Mouse (Mus musculus): Measurements from ENCODE around the gene Rrp9.
A peak's percentile ranks its signal among the peaks of the same experiment; 100 is the strongest.

Gene Rrp9

DNA sequence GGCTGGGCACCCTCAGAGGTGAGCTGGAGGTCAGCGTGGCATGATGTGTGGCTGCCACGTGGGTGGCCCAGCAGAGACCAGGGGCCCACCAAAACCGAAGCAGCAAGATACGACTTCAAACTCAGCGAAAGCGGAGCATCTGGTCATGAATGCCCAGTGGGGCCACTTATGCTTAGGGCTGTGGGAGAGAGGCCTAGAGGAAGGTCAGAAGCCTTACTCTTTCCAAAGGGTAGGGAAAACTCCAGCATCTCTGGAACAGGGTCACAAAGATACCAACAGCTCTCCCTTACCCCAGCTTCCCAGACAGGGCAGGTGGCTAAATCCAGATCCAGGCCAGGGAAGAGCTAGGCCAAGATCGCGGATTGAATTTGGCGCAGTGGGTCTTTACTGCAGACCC, 18.6 kb upstream of the Rrp9 start:
- DNase-seq, result no peak

DNA sequence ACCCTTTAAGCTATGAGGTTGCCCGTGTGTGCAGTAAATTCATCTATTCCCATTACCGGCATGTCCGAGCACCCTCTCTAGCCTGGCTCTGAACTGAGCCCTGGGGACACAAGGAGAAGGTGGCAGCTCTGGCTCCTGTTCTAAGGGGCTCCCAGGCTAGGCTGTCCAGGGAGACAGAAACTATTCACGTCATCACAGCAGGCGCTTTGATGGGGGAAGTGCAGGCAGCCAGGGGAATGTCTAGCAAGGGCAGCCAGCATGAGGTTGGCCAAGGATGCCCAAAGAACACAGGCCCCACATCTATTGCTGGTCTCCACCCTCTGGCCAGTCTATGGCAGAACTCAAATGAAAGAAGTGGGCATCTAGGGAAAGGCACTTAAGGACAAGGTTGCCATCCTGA, 17.8 kb upstream of the Rrp9 start:
- DNase-seq, result no peak

DNA sequence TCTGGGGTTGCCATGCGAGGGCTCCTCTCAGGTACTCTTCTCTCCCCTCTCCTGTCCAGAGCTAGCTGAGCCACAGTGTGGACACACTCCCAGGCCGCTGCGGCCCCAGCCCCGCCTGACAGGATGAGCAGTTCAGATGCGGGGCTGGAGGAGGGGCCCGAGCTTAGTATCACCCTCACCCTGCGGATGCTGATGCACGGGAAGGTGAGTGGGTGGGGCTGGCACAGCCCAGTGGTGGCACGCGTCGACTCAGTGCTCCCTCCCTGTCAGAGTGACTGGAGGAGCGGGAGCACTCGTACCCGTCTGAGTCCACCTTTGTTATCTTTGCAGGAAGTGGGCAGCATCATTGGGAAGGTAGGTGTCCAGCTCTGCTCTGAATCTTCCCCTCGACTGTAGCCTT, 15.8 kb upstream of the Rrp9 start:
- no peak for DNase-seq

DNA sequence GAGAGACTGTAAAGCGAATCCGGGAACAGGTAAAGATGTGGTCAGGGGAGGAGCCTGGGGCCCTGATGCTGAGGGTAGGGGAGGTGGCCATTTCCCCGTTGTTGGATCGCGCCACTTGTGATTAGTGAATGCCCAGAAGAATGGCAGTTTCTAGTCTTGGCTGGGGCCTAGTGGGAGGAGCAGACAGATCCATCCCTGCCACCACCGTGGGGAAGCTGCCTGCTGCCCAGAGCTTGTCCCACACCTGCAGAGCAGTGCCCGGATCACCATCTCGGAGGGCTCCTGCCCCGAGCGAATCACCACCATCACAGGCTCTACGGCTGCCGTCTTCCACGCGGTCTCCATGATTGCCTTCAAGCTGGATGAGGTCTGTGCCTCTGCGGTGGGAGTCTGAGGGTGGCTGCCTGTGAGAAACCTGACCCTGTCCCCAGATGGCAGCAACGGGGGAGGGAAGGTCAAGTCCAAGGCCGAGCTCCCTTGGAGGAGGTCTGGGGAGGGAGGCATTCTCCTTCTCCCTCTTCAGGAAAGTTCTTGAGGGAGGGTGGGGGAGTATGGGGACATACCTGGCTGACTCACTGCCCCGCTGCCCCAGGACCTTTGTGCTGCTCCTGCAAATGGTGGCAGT, 15.2 kb upstream of the Rrp9 start:
- no peak for DNase-seq

DNA sequence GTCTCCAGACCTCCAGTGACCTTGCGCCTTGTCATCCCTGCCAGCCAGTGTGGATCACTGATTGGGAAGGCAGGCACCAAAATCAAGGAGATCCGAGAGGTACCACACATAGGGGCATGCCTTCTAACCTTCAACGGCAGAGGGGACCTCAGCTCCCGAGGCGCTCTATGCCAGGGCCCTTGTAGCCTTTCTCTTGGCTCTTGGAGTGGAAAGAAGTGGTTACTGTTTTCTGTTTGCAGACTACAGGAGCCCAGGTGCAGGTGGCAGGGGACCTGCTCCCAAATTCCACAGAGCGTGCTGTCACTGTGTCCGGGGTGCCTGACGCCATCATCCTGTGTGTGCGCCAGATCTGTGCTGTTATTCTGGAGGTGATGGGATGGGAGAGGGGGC, 14.7 kb upstream of the Rrp9 start:
- DNase-seq, result no peak

DNA sequence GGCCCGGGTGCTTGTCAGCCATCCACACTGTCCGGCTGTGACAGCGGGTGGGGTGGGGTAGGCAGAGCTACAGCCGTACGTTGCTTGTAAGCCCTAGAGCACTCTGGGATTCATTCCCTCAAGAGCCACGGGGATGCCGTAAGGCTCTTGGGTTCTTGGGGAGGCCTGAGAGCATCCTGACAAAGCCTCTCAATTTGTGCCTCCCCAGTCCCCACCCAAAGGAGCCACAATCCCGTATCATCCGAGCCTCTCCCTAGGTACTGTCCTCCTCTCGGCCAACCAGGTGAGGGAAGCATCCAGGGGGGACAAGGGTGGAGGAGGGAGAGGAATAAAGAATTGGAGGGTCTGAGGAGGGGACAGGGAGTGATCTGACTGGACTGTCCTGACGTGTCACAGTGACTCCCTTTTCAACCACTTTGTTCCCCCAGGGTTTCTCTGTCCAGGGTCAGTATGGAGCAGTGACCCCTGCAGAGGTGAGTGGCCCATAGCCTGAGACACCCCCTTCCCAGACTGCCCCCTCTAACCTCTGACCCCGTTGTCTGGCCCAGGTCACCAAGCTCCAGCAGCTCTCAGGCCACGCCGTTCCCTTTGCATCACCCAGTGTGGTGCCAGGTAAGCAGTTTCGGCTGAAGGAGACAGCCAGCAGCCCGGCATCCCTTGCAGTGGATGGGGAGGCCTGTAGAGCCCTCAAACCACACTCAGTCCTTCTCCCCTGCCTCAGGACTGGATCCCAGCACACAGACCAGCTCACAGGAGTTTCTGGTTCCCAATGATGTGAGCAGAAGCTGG, 13.9 kb upstream of the Rrp9 start:
- no peak for DNase-seq

DNA sequence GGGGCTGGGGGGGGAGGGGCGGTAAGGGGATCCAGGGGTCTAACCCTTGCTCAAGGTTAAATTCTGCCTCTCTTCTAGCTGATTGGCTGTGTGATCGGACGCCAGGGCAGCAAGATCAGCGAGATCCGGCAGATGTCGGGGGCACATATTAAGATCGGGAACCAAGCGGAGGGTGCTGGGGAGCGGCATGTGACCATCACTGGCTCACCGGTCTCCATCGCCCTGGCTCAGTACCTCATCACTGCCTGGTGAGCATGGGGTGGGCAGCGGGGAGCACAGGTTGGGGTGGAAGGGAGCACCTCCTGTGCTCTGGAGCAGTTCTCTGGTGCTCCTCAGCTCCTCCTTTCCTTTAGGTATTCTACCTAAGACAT, 13.3 kb upstream of the Rrp9 start:
- DNase-seq, result no peak

DNA sequence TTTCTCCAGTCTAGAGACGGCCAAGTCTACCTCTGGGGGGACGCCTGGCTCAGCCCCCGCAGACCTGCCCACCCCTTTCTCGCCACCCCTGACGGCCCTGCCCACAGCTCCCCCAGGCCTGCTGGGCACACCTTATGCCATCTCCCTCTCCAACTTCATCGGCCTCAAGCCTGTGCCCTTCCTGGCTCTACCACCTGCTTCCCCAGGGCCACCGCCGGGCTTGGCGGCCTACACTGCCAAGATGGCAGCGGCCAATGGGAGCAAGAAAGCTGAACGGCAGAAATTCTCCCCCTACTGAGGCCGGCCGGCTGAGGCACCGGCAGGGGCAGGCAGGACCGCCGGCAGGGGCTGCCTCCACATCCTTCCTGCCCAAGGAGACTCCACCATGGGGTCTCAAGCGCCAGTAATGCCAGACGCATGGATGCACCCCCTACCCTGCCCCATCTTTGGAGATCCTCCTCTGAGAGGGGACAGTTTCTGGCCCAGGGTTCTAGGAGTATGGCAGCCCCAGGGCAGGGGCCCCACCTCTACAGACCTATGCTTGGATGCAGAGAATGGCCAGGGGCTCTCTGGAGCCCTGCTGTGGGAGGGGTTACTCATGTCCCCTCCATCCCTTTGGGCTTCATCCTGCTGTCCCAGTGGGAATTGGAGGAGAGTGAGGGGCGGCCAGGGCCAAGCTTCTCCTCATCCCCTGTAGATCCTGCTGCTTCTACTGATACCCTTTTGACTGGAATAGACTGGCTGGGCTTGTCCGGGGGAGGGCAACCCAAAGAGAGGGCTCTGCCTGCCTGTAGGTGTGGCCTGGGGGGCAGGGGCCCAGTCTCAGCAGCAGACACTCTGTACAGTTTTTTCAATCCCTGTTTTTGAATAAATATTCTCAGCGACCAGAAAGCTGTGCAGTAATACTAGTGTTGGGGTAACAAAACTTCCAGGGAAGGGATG, 12.4 kb upstream of the Rrp9 start:
- no peak for DNase-seq

DNA sequence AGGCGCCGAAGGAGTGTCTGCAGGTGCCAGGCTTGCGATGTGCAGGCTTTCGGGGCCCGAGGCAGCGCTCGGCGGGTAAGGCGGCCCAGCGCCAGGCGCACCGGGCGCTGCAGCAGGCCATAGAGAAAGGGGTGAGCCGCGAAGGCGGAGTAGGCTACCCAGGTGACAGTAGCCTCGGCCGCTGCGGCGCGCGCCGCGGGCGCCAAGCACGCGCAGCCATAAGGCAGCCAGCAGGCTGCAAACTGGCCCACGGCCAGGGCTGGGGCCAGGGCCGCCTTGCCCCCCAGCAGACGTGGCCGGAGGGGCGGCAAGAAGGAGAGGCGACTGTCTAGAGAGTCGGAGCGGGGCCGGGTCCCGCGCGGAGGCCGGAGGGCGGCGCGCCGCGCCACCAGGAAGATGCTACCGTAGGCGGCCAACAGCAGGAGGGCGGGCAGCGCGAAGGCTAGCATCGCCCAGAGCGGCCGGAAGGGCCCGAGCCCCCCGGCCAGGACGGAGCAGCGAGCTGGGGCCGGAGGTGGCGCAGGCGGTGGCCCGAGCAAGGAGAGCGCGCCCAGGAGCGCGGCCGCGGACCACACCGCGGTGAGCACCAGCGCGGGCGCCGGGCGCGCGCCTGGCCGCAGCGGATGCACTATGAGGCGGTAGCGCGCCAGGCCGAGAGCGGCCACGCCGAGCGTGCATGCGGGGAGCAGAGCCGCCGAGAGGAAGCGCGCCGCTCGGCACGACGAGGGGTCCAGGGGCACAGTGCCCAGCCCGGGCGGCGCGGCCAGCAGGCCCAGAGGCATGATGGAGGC, 10.8 kb upstream of the Rrp9 start:
- no peak for DNase-seq

DNA sequence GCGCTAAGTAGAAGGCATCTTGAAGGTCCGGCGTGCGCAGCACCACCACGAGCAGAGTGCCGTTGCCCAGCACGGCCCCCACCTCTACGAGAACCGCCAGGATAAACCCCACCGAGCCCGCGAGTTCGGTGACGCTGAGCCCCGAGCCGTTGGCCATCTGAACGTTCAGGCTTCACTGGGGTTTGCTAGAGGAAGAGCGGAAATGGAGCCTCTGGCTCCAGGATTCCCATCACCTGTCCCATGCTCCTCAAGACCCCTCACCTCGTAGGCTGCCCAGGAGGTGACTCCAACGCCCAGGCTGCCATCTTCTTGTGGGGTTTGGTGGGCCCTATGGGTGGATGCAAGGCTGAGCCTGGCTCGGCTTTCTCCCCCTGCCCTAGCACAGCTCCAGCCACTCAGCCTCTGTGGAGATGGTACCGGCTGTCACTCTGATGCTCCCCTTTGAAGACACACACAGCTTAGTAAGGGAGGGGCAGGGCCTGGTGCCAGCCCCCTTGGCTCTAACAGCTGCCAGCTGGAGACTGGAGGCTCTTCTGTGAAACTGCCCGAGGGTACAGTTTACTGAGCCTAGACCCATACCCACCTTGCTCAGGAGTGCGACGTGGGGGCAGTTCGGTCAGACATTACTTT, 10.1 kb upstream of the Rrp9 start, which contains the start of gene Gpr62:
TSS of gene Gpr62 (minus strand) at position 368 of the 630 bp plus-strand sequence.
- no peak for DNase-seq

DNA sequence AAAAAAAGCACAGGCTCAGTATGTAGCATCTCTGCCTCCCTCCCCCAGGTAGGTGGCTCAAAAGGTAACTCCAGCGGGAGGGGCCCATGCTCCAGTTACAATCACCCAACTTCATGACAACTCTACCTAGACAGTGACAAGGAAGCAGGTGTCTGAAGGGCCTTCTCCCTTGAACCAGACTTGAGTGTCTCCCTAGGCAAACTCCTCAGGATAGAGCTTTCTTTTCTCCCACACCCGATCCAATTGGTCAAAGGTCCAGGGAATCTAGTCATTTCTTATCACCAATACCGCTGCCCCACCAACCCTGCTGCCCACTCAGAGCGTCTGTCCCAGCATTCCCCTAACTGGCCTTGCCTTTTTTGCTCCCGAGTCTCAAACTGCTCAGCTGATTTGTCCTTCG, 9.0 kb upstream of the Rrp9 start:
- no peak for DNase-seq

DNA sequence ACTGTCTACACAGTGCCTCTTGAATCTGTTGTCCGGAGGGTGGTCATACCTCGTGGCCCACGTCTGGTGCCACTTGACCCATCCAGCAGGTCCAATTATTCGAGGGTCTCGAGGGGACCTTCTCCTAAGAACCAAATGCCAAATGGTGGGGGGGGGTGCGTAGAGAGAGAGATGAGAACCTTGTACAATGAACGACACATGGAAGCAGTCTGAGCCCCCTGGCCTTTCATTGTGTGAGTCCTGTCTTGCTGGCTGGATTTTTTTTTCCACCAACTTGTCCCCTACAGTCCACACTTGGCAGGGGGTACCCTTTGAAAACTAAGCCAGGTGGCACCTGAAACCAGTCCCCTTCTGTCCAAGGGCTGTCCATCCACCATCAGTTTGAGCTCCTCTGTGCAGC, 8.0 kb upstream of the Rrp9 start:
- DNase-seq, result no peak

DNA sequence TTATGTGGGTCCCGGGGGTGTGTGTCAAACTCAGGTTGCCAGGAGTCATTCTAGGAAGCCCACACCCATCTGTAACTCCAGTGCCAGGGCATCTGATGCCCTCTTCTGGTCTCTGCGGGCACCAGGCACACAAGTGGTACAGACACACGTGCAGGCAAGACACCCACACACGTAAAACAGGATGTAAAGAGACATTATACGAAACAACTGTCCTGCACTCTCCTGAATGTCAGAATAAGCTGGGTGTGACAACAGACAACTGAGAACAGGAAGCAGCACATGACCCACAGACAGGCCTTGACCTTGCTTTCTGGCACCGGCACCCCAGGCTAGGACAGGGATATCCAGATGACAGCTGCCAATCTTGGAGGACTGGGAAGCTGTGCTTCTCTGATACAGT, 6.4 kb upstream of the Rrp9 start:
- DNase-seq, result no peak

DNA sequence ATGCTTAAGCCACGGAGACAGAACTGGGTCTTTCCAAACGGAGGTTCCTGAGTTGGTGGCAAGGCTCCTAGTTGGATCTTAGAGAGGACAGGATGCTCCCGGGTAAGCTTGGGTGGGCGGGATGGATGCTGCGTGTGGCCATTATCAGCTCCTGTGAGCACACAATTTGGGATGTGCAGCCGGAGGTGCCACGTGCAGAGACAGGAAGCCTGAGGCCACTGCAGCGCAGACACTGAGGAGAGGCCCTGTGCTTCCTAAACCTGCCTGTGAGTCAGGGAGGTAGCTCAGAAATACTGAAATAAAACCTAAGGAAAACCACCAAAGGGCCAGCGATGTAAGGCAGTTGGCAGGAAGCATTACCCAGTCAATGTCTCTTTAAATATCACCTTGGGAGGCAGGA, 6.0 kb upstream of the Rrp9 start:
- DNase-seq, result no peak

DNA sequence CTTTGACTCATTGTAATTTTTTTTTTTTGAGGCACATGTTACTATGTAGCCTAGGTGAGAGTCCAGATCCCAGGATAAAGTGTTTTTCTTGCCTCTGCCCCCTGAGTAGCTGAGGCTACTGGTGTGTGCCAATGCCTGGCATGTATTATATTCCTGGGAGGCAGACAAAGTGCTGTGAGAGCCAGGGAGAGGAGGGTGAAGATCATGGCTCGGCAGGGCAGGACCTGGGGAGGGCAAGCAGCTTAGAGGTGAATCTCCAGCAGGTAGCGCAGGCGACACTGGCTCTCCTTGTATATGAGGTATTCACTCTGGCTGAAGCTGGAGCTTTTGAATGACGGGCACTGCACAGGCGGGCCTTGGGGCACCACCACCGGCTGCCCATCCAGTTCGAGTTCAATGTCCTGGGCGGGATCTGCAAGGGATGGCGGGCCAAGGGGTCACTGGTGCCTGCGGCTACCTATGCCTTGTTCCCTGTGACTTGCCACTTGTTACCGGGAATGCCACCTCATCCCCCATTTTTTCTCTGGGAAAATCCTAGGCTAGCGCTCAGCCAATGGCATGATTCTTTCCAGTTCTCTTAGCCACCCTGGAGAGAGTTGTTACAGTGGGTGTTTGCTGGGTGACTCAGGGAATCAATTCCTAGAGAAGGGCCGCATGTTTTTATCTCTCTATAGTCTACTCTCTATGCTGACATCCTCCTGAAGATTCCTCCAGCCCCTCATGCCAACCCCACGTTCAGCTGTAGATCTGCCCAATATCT, 4.6 kb upstream of the Rrp9 start:
- DNase-seq, result no peak

DNA sequence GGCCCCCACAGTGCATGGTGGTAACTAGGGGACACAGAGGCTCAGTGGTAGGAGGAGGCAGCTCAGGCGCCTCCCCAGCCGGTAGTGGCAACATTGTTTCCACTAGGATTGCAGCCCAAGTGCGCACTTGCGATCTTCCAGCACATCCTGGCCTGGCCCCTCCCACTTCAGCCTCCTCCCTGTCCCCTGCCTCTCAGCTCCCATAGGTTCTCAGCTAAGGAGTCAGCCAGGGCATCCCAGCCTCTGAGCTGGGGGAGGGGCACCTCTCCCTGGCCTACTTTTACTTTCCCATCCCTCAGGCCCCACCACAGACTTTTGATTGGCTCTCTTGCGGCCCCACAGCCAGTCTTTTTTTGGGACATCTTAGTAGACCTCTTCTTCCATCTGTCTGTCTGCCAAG, 3.9 kb upstream of the Rrp9 start:
- peak; percentile 69 to 79 for DNase-seq

DNA sequence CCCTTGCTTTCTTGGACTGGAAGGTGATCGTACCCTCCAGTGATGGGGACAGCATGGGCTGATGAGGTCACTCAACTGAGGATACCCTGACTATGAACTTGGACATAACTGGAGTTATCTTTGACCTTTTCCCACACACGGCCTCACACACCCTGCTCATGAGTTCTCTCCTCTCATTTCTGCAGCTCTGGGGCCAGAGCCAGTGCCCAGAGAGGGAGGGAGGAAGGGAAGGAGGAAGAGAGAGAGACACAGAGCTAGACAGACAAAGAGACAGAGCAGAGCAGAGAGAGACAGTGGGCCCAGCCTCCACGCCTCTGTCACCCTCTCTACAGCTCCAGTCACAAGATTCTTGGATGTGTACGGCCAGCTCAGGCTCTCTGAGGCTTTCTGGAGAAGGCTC, 3.4 kb upstream of the Rrp9 start:
- no peak for DNase-seq

DNA sequence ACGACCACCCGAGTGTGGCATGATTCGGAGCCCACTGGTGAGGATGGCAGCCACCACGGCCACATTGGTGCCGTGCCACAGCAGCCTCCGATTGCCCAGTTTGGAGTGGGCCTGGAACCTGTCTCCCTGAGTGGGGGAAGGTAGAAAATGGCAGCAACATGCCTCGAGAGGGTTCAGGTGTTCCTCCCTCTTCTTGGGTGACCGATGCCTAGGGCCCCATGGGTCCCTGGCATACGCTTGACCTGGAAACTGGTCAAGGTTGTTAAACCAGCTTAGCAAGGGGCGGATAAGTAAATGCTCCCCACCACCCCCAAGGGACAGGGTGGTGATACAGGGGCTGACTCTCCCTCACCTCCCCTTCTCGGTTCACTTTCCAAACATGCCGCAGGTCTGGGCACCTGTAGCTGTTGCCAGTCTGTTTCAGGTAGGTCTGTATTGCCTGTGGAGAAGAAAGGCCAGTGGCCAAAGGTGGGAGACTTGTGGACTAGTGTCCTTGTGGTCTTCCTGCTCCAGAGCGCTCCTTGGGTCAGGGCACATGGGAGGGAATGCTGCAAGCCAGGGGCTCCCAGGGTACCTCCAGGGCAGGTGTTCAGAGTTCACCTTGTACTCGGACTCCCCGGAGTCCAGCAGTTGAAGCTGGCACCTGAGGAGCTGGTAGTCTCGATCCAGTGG, 2.5 kb upstream of the Rrp9 start:
- DNase-seq, result no peak

DNA sequence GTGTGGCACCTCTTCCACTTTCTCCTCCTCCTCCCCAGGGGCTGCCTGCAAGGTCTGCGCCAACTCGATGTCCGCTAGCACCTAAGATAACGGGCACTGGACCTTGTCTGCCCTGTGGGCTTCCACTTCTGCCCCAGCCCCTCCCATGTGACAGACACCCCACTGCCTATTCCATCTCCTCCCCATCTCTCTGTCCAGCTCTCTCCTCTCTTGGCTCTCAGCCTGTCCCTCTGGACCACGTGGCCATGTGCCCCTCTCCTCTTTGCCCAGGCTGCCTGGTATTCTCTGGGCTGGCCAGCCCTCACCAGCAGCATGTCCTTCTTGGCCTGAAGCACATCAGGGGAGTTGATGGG, 2.0 kb upstream of the Rrp9 start:
- DNase-seq, result no peak

DNA sequence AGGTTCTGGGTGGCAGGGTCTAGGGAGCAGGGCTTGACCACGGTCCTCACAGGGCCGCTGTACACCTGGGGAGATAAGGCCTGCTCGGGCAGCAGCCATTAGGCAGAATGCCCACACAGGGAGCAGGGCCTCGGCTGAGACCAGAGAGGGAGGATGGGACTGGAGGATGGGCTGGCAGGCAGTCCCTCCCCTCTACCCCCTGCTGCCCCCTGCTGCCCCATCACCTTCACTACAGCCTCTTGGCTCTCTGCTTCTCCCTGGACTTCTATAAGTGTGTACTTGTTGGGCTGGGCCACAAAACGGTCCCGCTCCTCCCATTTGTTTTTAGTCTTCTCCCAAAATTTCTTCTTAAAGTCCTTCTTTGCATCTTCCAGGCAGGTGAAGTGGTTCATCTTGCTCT, 1.3 kb upstream of the Rrp9 start:
- DNase-seq, result peak; percentile 76 to 81

DNA sequence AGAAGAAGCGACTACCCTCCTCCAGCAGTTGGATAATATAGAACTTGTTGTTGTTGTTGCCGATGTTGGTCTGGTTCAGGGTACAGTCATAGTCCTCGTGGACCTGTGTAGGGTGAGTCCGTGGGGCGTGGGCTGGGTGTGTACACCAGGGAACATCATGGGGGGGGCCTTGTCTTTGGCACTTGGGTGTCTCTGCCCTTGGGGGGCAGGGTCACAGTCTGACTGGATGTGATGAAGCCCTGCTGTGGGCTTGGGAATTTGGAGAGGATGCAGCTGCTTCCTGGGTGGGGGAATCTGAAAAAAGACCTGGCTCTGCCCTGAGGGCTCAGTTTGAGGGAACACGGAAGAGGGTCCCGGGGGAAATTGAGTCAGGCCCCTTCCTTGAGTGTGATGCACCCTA, 717 bp upstream of the Rrp9 start:
- DNase-seq, result peak; percentile 44 to 64
